Mouse (Mus musculus): ENCODE results near the gene Minar1. TPM values are rescaled to one million over a fixed set of nuclear protein-coding genes. Genes with fewer than 3 reads are reported as not detected.
A peak's percentile ranks its signal among the peaks of the same experiment; 100 is the strongest.

Minar1 gene
- polyA plus RNA-seq (2014; fragmentation: Nextera tagmentation; extraction: Ambion mirVana): 0.12 and 0.15 TPM in 2 replicates

GRCm38 (mm10) chr9:89623006-89623760 lies at the start of gene Minar1:
Gene Minar1 (minus strand): TSS chr9:89623125.
- Histone ChIP-seq H3K9me3 (ENCODE audit: control insufficient read depth, low read length) (no peaks in the 10 kb centered on the region), H3K27ac (ENCODE audit: low read depth) (no peak within 1 kb of the TSS), H3K4me2 (ENCODE audit: low read length) (peak within 1 kb of the TSS; percentile 91), H3K4me3 (ENCODE audit: low read depth, low read length) (peak within 1 kb of the TSS; percentile 39), H3K36me3 (ENCODE audit: control insufficient read depth, insufficient read depth, low read length) (no peaks in the 10 kb centered on the region), H3K4me1 (replicated peaks; ENCODE audit: control insufficient read depth, insufficient read depth, low read length) (peaks cover 6% of the 10 kb centered on the region; the same call in 1 of the 2 replicates), H3K27me3 (replicated peaks; ENCODE audit: control insufficient read depth, insufficient read depth, low read length) (peaks cover 28% of the 10 kb centered on the region), H3K9ac (ENCODE audit: low read length) (peak within 1 kb of the TSS; percentile 29)
- under 1% methylated on average over 27 of the region's 27 CpGs for WGBS
- DNase-seq (ENCODE audit: low spot score) (peak; percentile 80), ATAC-seq (replicated peaks; ENCODE audit: low FRiP score, low TSS enrichment, low read depth) (peak; percentile 83)

DNA sequence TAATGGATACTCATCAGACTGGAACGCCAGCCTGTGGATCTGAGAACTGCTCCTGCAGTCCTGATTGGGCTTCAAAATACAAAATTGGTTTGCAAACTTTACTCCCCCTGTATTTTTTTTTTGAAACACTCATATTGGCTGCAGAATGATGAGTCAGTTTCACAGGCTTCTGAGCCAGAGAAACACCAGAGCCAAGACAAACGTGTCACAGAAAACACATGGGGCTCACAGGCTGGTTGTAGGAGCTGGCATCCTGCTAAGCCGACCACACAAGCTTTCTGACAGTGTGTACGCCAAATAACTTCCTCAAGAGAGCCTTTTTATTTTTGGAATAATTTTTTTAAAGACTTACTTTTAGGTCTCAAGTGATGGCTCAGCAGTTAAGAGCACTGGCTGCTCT lies 47.0 kb upstream of the Minar1 start:
- Histone ChIP-seq H3K9ac (ENCODE audit: low read length) (no peak overlapping the region), H3K36me3 (ENCODE audit: control insufficient read depth, insufficient read depth, low read length) (no peaks in the 10 kb centered on the region), H3K4me1 (replicated peaks; ENCODE audit: control insufficient read depth, insufficient read depth, low read length) (no peaks in the 10 kb centered on the region), H3K27me3 (replicated peaks; ENCODE audit: control insufficient read depth, insufficient read depth, low read length) (no peaks in the 10 kb centered on the region), H3K9me3 (ENCODE audit: control insufficient read depth, low read length) (no peaks in the 10 kb centered on the region), H3K27ac (ENCODE audit: low read depth) (no peak overlapping the region), H3K4me2 (ENCODE audit: low read length) (no peak overlapping the region), H3K4me3 (ENCODE audit: low read depth, low read length) (no peak overlapping the region)
- ATAC-seq (replicated peaks; ENCODE audit: low FRiP score, low TSS enrichment, low read depth): no peak
- no peak for DNase-seq (ENCODE audit: low spot score)
- 81% methylated on average over 4 of the region's 4 CpGs for WGBS

GRCm38 (mm10) chr9:89667306-89667942 lies 44.5 kb upstream of the Minar1 start:
- DNase-seq (ENCODE audit: low spot score) (no peak), ATAC-seq (replicated peaks; ENCODE audit: low FRiP score, low TSS enrichment, low read depth) (no peak)
- Histone ChIP-seq H3K27me3 (replicated peaks; ENCODE audit: control insufficient read depth, insufficient read depth, low read length) (no peaks in the 10 kb centered on the region), H3K4me1 (replicated peaks; ENCODE audit: control insufficient read depth, insufficient read depth, low read length) (no peaks in the 10 kb centered on the region), H3K9me3 (ENCODE audit: control insufficient read depth, low read length) (no peaks in the 10 kb centered on the region), H3K36me3 (ENCODE audit: control insufficient read depth, insufficient read depth, low read length) (no peaks in the 10 kb centered on the region), H3K4me3 (ENCODE audit: low read depth, low read length) (no peak overlapping the region), H3K4me2 (ENCODE audit: low read length) (no peak overlapping the region), H3K27ac (ENCODE audit: low read depth) (no peak overlapping the region), H3K9ac (ENCODE audit: low read length) (no peak overlapping the region)
- 78% methylated on average over 4 of the region's 4 CpGs for WGBS

DNA sequence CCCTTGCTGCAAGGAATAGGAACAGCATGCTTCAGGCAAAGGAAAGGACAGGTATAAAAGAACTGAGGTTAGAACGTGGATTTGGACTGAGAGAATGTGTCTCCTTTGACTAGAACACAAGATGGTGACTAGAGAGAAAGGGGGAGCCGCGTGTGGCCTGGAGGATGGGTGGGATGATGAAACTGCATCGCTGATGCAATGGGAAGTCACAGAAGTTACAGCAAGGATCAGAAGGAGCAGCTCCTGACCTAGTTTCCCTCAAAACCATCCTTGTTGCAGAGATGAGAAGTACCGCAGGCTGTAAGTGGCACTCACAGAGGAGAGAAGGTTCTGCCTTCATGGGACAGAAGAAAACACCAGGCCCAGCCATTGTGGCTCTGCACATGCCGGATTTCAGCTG lies 28.0 kb upstream of the Minar1 start:
- Histone ChIP-seq H3K27me3 (replicated peaks; ENCODE audit: control insufficient read depth, insufficient read depth, low read length) (no peaks in the 10 kb centered on the region), H3K4me2 (ENCODE audit: low read length) (no peak overlapping the region), H3K9ac (ENCODE audit: low read length) (no peak overlapping the region), H3K4me3 (ENCODE audit: low read depth, low read length) (no peak overlapping the region), H3K9me3 (ENCODE audit: control insufficient read depth, low read length) (no peaks in the 10 kb centered on the region), H3K36me3 (ENCODE audit: control insufficient read depth, insufficient read depth, low read length) (no peaks in the 10 kb centered on the region), H3K4me1 (replicated peaks; ENCODE audit: control insufficient read depth, insufficient read depth, low read length) (no peaks in the 10 kb centered on the region), H3K27ac (ENCODE audit: low read depth) (no peak overlapping the region)
- DNase-seq (ENCODE audit: low spot score): no peak
- 76% methylated on average over 6 of the region's 6 CpGs for WGBS
- ATAC-seq (replicated peaks; ENCODE audit: low FRiP score, low TSS enrichment, low read depth): no peak

GRCm38 (mm10) chr9:89637453-89637852 lies 14.5 kb upstream of the Minar1 start:
- 88% methylated on average over 3 of the region's 3 CpGs for WGBS
- no peak overlapping the region for H3K9ac ChIP-seq (ENCODE audit: low read length)
- H3K4me3 ChIP-seq (ENCODE audit: low read depth, low read length): no peak overlapping the region
- H3K4me2 ChIP-seq (ENCODE audit: low read length): no peak overlapping the region
- H3K27me3 ChIP-seq (replicated peaks; ENCODE audit: control insufficient read depth, insufficient read depth, low read length): no peaks in the 10 kb centered on the region
- H3K27ac ChIP-seq (ENCODE audit: low read depth): no peak overlapping the region
- no peaks in the 10 kb centered on the region for H3K36me3 ChIP-seq (ENCODE audit: control insufficient read depth, insufficient read depth, low read length)
- no peak for ATAC-seq (replicated peaks; ENCODE audit: low FRiP score, low TSS enrichment, low read depth)
- H3K9me3 ChIP-seq (ENCODE audit: control insufficient read depth, low read length): no peaks in the 10 kb centered on the region
- no peak for DNase-seq (ENCODE audit: low spot score)
- H3K4me1 ChIP-seq (replicated peaks; ENCODE audit: control insufficient read depth, insufficient read depth, low read length): no peaks in the 10 kb centered on the region

- Histone ChIP-seq H3K9ac (ENCODE audit: low read length) (peak overlapping the region; percentile 29), H3K36me3 (ENCODE audit: control insufficient read depth, insufficient read depth, low read length) (no peaks in the 10 kb centered on the region), H3K27me3 (replicated peaks; ENCODE audit: control insufficient read depth, insufficient read depth, low read length) (peaks cover 28% of the 10 kb centered on the region), H3K27ac (ENCODE audit: low read depth) (no peak overlapping the region), H3K4me3 (ENCODE audit: low read depth, low read length) (peak overlapping the region; percentile 39), H3K4me1 (replicated peaks; ENCODE audit: control insufficient read depth, insufficient read depth, low read length) (peaks cover 6% of the 10 kb centered on the region; the same call in 1 of the 2 replicates), H3K9me3 (ENCODE audit: control insufficient read depth, low read length) (no peaks in the 10 kb centered on the region), H3K4me2 (ENCODE audit: low read length) (peak overlapping the region; percentile 91)
- under 1% methylated on average over 42 of the region's 42 CpGs for WGBS
- peak; percentile 69 for DNase-seq (ENCODE audit: low spot score)
- peak; percentile 62 for ATAC-seq (replicated peaks; ENCODE audit: low FRiP score, low TSS enrichment, low read depth)
These were observed 474 bp downstream of the Minar1 start for GRCm38 (mm10) chr9:89622296-89623005.

DNA sequence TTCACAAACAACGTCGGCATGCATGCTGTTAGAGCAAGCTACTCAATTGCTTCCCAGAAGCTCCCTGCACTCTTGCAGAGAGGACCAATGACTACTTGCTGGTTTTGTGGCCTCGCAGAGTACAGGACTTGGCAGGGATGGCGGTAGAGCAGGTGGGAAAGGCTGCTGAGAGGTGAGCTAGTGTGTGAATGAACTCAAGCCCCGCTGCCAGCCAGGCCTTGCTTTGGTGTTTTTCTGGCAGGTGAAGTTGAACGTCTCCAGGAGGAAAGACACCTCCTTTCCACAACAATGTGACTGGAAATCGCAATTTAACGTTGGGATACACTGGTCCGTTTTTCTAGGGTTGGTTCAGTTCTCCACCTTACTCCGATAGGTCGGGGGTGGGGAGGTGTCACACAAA lies 1.2 kb downstream of the Minar1 start:
- Histone ChIP-seq H3K4me1 (replicated peaks; ENCODE audit: control insufficient read depth, insufficient read depth, low read length) (peaks cover 6% of the 10 kb centered on the region; the same call in 1 of the 2 replicates), H3K9ac (ENCODE audit: low read length) (no peak overlapping the region), H3K4me3 (ENCODE audit: low read depth, low read length) (no peak overlapping the region), H3K27me3 (replicated peaks; ENCODE audit: control insufficient read depth, insufficient read depth, low read length) (peaks cover 28% of the 10 kb centered on the region), H3K36me3 (ENCODE audit: control insufficient read depth, insufficient read depth, low read length) (no peaks in the 10 kb centered on the region), H3K4me2 (ENCODE audit: low read length) (peak overlapping the region; percentile 91), H3K9me3 (ENCODE audit: control insufficient read depth, low read length) (no peaks in the 10 kb centered on the region), H3K27ac (ENCODE audit: low read depth) (no peak overlapping the region)
- ATAC-seq (replicated peaks; ENCODE audit: low FRiP score, low TSS enrichment, low read depth) (no peak), DNase-seq (ENCODE audit: low spot score) (no peak)
- WGBS: 7% methylated on average over 11 of the region's 11 CpGs

- ATAC-seq (replicated peaks; ENCODE audit: low FRiP score, low TSS enrichment, low read depth) (no peak), DNase-seq (ENCODE audit: low spot score) (no peak)
- H3K9me3 ChIP-seq (ENCODE audit: control insufficient read depth, low read length): no peaks in the 10 kb centered on the region
- H3K4me2 ChIP-seq (ENCODE audit: low read length): no peak overlapping the region
- peaks cover 26% of the 10 kb centered on the region for H3K27me3 ChIP-seq (replicated peaks; ENCODE audit: control insufficient read depth, insufficient read depth, low read length)
- H3K9ac ChIP-seq (ENCODE audit: low read length): no peak overlapping the region
- no peak overlapping the region for H3K27ac ChIP-seq (ENCODE audit: low read depth)
- H3K4me3 ChIP-seq (ENCODE audit: low read depth, low read length): no peak overlapping the region
- no peaks in the 10 kb centered on the region for H3K36me3 ChIP-seq (ENCODE audit: control insufficient read depth, insufficient read depth, low read length)
- peaks cover 6% of the 10 kb centered on the region; the same call in 1 of the 2 replicates for H3K4me1 ChIP-seq (replicated peaks; ENCODE audit: control insufficient read depth, insufficient read depth, low read length)
- WGBS: 30% methylated on average over 6 of the region's 6 CpGs
These were observed 2.6 kb downstream of the Minar1 start for GRCm38 (mm10) chr9:89620347-89620746.
